Mouse (Mus musculus) myocyte (in vitro differentiated cells): ENCODE results near the gene Adprhl2.

Experiments
- CEBPB ChIP-seq: IDR thresholded peaks from 2 replicates; pipeline ENCODE4 v1.6.1; 2011; ENCODE audit warnings: mild to moderate bottlenecking, moderate library complexity; ENCODE audit not compliant: poor library complexity, insufficient read depth, severe bottlenecking
- E2F4 ChIP-seq: IDR thresholded peaks from one replicate; pipeline ENCODE4 v1.6.1; 2011; ENCODE audit warnings: mild to moderate bottlenecking, control low read depth, moderate library complexity; ENCODE audit not compliant: insufficient read depth
- MAX ChIP-seq: IDR thresholded peaks from one replicate; pipeline ENCODE4 v1.6.1; 2011; ENCODE audit warnings: low read depth, mild to moderate bottlenecking, control low read depth
- MYOG ChIP-seq, 3 experiments: IDR thresholded peaks; one replicate each; pipeline ENCODE4 v1.6.1; 2011; ENCODE audit warnings: control low read depth in 2 of 3, low read depth in 2 of 3, mild to moderate bottlenecking in 2 of 3; ENCODE audit not compliant: insufficient read length in 2 of 3, control insufficient read depth in 1 of 3, insufficient read depth in 1 of 3
- POLR2A ChIP-seq: IDR thresholded peaks from one replicate; pipeline ENCODE4 v1.6.1; 2011; ENCODE audit warnings: low read depth, mild to moderate bottlenecking, control low read depth, moderate library complexity; ENCODE audit not compliant: insufficient read length
- POLR2AphosphoS2 ChIP-seq: IDR thresholded peaks from one replicate; pipeline ENCODE4 v1.6.1; 2011; ENCODE audit warnings: low read depth, control low read depth; ENCODE audit not compliant: insufficient read length
- SRF ChIP-seq: IDR thresholded peaks from one replicate; pipeline ENCODE4 v1.6.1; 2011; ENCODE audit warnings: low read depth; ENCODE audit not compliant: control insufficient read depth, insufficient read length
- TCF12 ChIP-seq: IDR thresholded peaks from one replicate; pipeline ENCODE4 v1.6.1; 2011; ENCODE audit warnings: mild to moderate bottlenecking, control low read depth; ENCODE audit not compliant: poor library complexity, insufficient read depth, severe bottlenecking
- USF1 ChIP-seq: IDR thresholded peaks from one replicate; pipeline ENCODE4 v1.6.1; 2011; ENCODE audit warnings: low read depth, mild to moderate bottlenecking, control low read depth, moderate library complexity

GRCm38 (mm10) chr4:126281706-126282105 lies 39.8 kb downstream of the Adprhl2 start:
- no peak for TF ChIP-seq USF1
- TF ChIP-seq POLR2A = no peak
- no peak for TF ChIP-seq TCF12
- TF ChIP-seq MAX = no peak
- no peak for TF ChIP-seq E2F4
- no peak for TF ChIP-seq SRF
- TF ChIP-seq POLR2AphosphoS2 = no peak
- TF ChIP-seq MYOG (IDR thresholded peaks at IDR 0.05; ENCODE audit: control insufficient read depth in 1 of 3, insufficient read depth in 1 of 3, insufficient read length in 2 of 3, low read depth in 2 of 3) = no peak
- no peak for TF ChIP-seq CEBPB
